Mouse (Mus musculus): ENCODE measurements around the gene Gm45717. TPM values are rescaled to one million over a fixed set of nuclear protein-coding genes. Genes with fewer than 3 reads are reported as not detected.
"Not testable (repeated sequence)": the region's sequence is repeated elsewhere in the genome, so short reads cannot be mapped to it uniquely, and the experiment has no call there.

Gm45717 gene
- polyA plus RNA-seq, 1 experiment, result not detected

DNA sequence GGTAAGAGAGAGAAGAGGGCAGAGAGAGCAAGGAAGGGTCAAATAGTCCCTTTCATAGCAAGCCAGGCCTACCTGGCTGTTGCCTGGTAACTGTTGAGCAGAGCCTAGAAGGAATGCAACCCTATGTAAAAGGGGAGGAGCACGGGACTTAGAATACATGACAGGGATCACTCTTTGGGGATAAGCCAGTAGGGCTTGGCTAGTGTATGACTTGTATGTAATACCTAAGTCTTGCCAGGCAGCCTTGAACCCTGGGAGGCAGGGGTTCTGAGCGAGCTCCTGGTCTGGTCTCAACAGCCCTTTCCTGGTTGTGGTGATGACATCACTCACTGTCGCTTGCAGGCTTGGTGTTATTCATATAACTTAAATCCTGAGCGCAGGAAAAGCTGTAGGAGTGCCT is 33.3 kb upstream of the Gm45717 start:
- Histone ChIP-seq H3K4me3 (replicated peaks; ENCODE audit: extremely low read depth, low read depth, low read length) (no peak overlapping the region), H3K4me1 (ENCODE audit: control insufficient read depth, insufficient read depth, low read length) (no peaks in the 10 kb centered on the region)
- no peak for DNase-seq
- TF ChIP-seq POLR2A (IDR thresholded peaks at IDR 0.05; ENCODE audit: borderline replicate concordance, extremely low read depth, low read depth, low read length) (no peak), CTCF (IDR thresholded peaks at IDR 0.05; ENCODE audit: insufficient read depth, low read length) (no peak)
- WGBS, result 76% methylated on average over 4 of the region's 4 CpGs

DNA sequence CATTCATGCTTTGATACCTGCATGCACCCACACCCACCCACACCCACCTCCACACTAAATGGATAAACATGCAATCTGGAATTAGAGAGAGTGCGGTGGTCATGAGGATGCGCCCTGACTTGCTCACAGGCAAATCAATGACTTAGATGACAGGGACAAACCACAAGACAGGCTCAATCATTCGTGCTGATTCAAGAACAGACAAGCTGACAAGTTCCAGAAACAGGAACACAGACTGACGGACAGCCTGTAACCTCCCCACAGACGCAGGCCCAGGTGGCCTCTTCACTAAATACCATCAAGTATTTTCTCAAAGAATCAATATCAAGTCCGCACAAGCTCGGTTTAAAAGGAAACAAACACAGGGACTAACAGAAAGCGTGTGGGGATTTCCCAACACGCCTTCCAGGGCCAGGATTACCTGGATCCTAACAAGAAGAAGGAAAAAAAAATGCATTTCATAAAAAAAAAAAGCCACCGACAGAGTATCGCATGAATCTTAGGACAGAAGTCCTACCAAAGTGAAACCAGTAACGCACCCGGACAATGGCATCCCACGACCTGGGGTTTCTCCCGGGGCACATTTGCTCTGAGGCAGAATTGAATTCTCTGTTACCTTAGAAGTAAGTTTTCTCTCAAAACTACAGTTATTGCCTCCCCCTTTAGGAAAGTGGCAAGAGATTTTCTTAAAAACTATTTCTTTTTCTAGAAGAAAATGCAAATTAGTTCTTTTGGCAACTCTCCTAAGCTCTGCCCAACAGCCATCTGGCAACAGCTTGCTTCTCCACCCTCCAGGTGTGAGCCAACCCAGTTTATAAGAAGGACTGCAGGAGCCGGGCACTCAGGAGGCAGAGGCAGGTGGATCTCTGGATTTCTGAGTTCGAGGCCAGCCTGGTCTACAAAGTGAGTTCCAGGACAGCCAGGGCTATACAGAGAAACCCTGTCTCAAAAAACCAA is 31.7 kb upstream of the Gm45717 start:
- H3K4me1 ChIP-seq (ENCODE audit: control insufficient read depth, insufficient read depth, low read length), result no peaks in the 10 kb centered on the region
- H3K4me3 ChIP-seq (replicated peaks; ENCODE audit: extremely low read depth, low read depth, low read length), result no peak overlapping the region
- no peak for TF ChIP-seq POLR2A (IDR thresholded peaks at IDR 0.05; ENCODE audit: borderline replicate concordance, extremely low read depth, low read depth, low read length)
- TF ChIP-seq CTCF (IDR thresholded peaks at IDR 0.05; ENCODE audit: insufficient read depth, low read length), result no peak
- 77% methylated on average over 17 of the region's 17 CpGs for WGBS
- DNase-seq, result no peak

DNA sequence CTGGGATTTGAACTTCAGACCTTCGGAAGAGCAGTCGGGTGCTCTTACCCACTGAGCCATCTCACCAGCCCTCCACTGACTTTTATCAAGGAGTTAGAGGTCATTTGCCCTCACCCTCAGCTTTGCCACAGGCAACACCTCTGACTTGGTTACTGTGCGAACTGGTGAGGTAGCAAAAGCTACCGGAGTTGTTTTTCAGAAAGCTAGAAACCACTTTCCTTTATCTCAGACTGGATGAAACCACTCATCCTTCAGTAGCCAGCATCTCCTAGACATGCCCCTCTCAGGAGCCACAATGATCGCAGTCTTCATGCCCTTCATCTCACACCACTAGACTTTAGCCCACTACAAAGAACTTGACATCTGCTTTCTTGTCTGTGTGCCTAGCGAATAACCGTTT is 27.2 kb upstream of the Gm45717 start:
- 80% methylated on average over 7 of the region's 7 CpGs for WGBS
- Histone ChIP-seq H3K4me3 (replicated peaks; ENCODE audit: extremely low read depth, low read depth, low read length) (no peak overlapping the region), H3K4me1 (ENCODE audit: control insufficient read depth, insufficient read depth, low read length) (no peaks in the 10 kb centered on the region)
- no peak for DNase-seq
- TF ChIP-seq POLR2A (IDR thresholded peaks at IDR 0.05; ENCODE audit: borderline replicate concordance, extremely low read depth, low read depth, low read length), result no peak
- no peak for TF ChIP-seq CTCF (IDR thresholded peaks at IDR 0.05; ENCODE audit: insufficient read depth, low read length)

DNA sequence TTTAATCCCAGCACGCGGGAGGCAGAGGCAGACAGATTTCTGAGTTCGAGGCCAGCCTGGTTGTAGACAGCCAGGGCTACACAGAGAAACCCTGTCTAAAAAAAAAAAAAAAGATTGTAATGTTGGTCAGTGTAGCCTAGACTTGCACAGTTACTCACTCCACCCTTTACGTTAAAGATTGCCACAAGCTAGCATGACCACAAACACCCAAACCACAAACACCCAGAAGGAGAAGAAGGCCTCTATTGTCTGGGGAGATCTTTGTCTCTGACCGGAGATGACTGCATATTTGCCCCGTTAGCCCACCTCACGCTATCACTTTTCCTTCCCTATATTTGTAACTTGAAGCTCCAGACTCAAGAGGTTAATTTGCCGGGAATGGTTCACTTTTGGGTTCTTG is 26.0 kb upstream of the Gm45717 start:
- Histone ChIP-seq H3K4me3 (replicated peaks; ENCODE audit: extremely low read depth, low read depth, low read length) (no peak overlapping the region), H3K4me1 (ENCODE audit: control insufficient read depth, insufficient read depth, low read length) (no peaks in the 10 kb centered on the region)
- 81% methylated on average over 8 of the region's 8 CpGs for WGBS
- TF ChIP-seq POLR2A (IDR thresholded peaks at IDR 0.05; ENCODE audit: borderline replicate concordance, extremely low read depth, low read depth, low read length) (no peak), CTCF (IDR thresholded peaks at IDR 0.05; ENCODE audit: insufficient read depth, low read length) (no peak)
- DNase-seq, result no peak

DNA sequence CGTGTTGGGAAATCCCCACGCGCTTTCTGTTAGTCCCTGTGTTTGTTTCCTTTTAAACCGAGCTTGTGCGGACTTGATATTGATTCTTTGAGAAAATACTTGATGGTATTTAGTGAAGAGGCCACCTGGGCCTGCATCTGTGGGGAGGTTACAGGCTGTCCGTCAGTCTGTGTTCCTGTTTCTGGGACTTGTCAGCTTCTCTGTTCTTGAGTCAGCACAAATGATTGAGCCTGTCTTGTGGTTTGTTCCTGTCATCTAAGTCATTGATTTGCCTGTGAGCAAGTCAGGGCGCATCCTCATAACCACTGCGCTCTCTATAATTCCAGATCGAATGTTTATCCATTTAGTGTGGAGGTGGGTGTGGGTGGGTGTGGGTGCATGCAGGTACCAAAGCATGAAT is 21.0 kb upstream of the Gm45717 start:
- WGBS, result 87% methylated on average over 9 of the region's 9 CpGs
- not testable (repeated sequence) for H3K4me1 ChIP-seq (ENCODE audit: control insufficient read depth, insufficient read depth, low read length); H3K4me3 ChIP-seq (replicated peaks; ENCODE audit: extremely low read depth, low read depth, low read length); DNase-seq

DNA sequence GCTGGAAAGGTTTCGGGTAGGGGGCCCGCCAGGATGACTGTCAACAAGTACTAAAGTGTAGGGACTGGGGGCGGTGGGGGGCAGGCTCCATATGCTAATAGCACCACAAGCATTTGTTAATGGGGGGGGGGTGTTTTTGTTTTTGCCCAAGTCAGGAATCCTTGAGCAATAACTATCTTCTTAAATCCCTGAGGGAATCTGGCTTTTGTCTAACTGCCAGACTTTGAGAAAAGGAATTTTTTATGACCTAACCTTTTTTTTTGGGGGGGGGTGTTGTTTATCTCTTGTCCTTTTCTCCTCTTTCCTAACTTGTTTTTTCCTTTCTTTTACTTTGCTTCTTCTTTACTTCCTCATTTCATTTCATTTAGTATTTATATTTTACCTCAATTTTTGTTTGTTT is 19.7 kb upstream of the Gm45717 start:
- WGBS, result 58% methylated on average over 3 of the region's 3 CpGs

DNA sequence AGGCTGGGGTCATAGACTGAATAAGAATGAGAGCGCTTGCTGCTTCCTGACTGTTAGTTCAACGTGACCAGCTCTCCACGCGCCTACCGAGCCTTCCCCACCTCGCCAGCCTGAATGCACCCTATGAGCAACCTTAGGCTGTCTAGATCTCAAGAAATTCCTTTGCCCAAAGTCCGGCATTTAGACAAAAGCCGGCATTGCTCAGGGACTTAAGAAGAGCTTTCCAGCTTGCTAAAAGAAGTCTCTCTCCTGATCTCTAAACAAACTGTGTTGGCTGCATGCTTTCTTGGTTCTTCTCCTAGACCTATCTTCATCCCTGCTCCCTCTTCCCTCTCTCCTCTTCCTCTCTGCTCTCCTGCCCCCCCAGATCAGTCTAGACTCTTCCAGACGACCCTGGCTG is 19.2 kb upstream of the Gm45717 start:
- TF ChIP-seq CTCF (IDR thresholded peaks at IDR 0.05; ENCODE audit: insufficient read depth, low read length), result no peak
- TF ChIP-seq POLR2A (IDR thresholded peaks at IDR 0.05; ENCODE audit: borderline replicate concordance, extremely low read depth, low read depth, low read length), result no peak
- WGBS, result 23% methylated on average over 9 of the region's 9 CpGs
- Histone ChIP-seq H3K4me1 (ENCODE audit: control insufficient read depth, insufficient read depth, low read length) (peaks cover 9% of the 10 kb centered on the region), H3K4me3 (replicated peaks; ENCODE audit: extremely low read depth, low read depth, low read length) (no peak overlapping the region)
- DNase-seq, result no peak

More for the DNA sequence above, 19.7 kb upstream of the Gm45717 start:
- TF ChIP-seq CTCF (IDR thresholded peaks at IDR 0.05; ENCODE audit: insufficient read depth, low read length), result no peak
- TF ChIP-seq POLR2A (IDR thresholded peaks at IDR 0.05; ENCODE audit: borderline replicate concordance, extremely low read depth, low read depth, low read length), result no peak
- H3K4me1 ChIP-seq (ENCODE audit: control insufficient read depth, insufficient read depth, low read length), result peaks cover 9% of the 10 kb centered on the region
- DNase-seq, result no peak
- H3K4me3 ChIP-seq (replicated peaks; ENCODE audit: extremely low read depth, low read depth, low read length), result no peak overlapping the region

DNA sequence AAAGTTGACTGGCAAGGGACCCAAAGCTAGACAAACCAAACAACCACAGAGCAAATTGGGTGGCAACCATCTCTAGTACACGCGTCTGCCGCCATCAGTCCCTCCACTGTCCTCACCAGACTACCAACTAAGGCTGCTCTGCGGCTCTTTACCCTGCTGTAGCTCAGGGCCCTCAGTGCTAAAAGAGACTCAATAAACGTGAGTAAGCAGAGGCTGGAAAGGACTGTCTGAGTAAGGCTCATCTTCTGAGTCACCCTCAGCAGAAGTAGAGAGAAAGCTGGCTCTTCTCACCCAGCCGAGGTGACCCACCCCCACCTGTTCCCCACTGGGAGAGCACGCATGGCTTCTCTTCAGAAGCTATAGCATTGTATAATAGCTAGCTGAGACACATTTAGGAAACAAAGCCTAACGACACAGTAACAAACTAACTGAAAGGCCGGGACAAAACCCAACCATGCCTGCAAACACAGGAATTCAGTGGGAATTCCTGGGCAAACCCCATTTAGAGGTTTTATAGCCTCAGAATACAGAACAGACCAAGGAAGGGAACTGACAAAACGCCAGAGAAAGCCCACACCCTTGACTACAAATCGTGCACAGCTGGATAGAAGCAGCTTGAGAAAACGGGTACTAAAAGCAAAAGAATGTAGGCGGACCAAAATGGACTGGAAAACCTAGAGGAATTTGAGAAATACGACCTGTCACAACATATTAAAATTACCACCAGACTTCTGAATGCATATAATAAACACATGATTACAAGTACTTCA is 17.8 kb upstream of the Gm45717 start:
- TF ChIP-seq POLR2A (IDR thresholded peaks at IDR 0.05; ENCODE audit: borderline replicate concordance, extremely low read depth, low read depth, low read length) (no peak), CTCF (IDR thresholded peaks at IDR 0.05; ENCODE audit: insufficient read depth, low read length) (no peak)
- 60% methylated on average over 14 of the region's 14 CpGs for WGBS
- H3K4me3 ChIP-seq (replicated peaks; ENCODE audit: extremely low read depth, low read depth, low read length), result no peak overlapping the region
- DNase-seq, result no peak
- H3K4me1 ChIP-seq (ENCODE audit: control insufficient read depth, insufficient read depth, low read length), result peaks cover 9% of the 10 kb centered on the region

DNA sequence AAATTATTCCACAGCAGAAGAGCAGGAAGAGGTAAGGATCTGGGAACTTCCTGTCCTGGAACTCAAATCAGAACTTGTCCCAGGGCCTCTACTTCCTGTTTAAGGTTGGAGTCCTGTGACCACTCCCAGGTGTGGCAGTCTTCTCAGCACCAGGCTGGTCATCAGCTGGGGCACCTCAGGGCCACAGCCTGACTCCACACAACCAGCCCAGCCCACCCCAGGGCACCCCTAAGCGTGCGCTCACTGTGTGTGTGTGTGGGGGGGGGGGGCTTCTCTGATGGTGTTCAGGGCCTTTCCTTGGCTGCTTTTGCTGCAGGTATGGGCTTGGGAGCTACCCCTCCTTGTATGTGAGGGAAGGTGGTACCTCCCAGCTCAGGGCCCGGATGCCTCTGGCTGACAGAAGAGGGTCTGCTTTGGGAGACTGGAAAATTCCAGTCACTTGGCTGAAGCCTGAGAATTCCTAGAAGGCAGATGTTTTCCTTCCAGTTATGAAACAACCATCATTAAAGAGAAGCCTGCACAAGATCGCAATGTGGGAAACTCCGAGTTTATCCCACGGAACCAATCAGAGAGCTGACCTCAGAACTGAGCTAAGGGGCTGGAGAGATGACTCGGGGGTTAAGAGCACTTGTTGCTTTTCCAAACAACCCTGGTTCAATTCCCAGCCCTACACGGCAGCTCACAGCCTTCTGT is 15.9 kb upstream of the Gm45717 start:
- Histone ChIP-seq H3K4me3 (replicated peaks; ENCODE audit: extremely low read depth, low read depth, low read length) (no peak overlapping the region), H3K4me1 (ENCODE audit: control insufficient read depth, insufficient read depth, low read length) (peaks cover 9% of the 10 kb centered on the region)
- no peak for TF ChIP-seq POLR2A (IDR thresholded peaks at IDR 0.05; ENCODE audit: borderline replicate concordance, extremely low read depth, low read depth, low read length)
- TF ChIP-seq CTCF (IDR thresholded peaks at IDR 0.05; ENCODE audit: insufficient read depth, low read length), result no peak
- no peak for DNase-seq
- WGBS, result 53% methylated on average over 8 of the region's 8 CpGs
